Mouse (Mus musculus) lung, embryonic 14.5 days (tissue): ENCODE measurements at regions not wholly inside any gene's neighbourhood (a gene's known extent, or its start where the extent isn't known, plus 50 kb on each side); places are given as distances from the start of the nearest gene placed in this dataset.

Experiments used
- ATAC-seq: fragments of 200-750 bp; cut with Nextera tagmentation; 2 replicates; pipeline ENCODE4 v1.8.0; 2017; ENCODE audit warnings: mild to moderate bottlenecking, moderate TSS enrichment, moderate library complexity; ENCODE audit not compliant: insufficient read depth
- DNase-seq: peaks from one replicate; pipeline ENCODE4 v3.0.0-alpha.2; 2015
- H3K27ac ChIP-seq: fragments of 300-500 bp; sonication (generic); 2 replicates; pipeline ENCODE4 v1.5.1; 2014; ENCODE audit warnings: low read depth, mild to moderate bottlenecking, moderate library complexity
- H3K27me3 ChIP-seq: fragments of 300-500 bp; sonication (generic); 2 replicates; pipeline ENCODE4 v1.6.1; 2014; ENCODE audit warnings: low read length, control low read depth; ENCODE audit not compliant: insufficient read depth
- H3K36me3 ChIP-seq: fragments of 300-500 bp; sonication (generic); 2 replicates; pipeline ENCODE4 v1.6.1; 2014; ENCODE audit warnings: control low read depth; ENCODE audit not compliant: insufficient read depth
- H3K4me1 ChIP-seq: fragments of 300-500 bp; sonication (generic); 2 replicates; pipeline ENCODE4 v1.6.1; 2014; ENCODE audit warnings: antibody characterized with exemption, control low read depth; ENCODE audit not compliant: insufficient read depth
- H3K4me2 ChIP-seq: fragments of 300-500 bp; sonication (generic); 2 replicates; pipeline ENCODE4 v1.6.1; 2014; ENCODE audit warnings: mild to moderate bottlenecking
- H3K4me3 ChIP-seq: fragments of 300-500 bp; sonication (generic); 2 replicates; pipeline ENCODE4 v1.5.1; 2014; ENCODE audit warnings: low read depth, low read length
- H3K9ac ChIP-seq: fragments of 300-500 bp; sonication (generic); 2 replicates; pipeline ENCODE4 v1.6.1; 2014
- H3K9me3 ChIP-seq: fragments of 300-500 bp; sonication (generic); 2 replicates; pipeline ENCODE4 v1.6.1; 2016; ENCODE audit warnings: low read depth, low read length, control low read depth
- CTCF ChIP-seq: IDR thresholded peaks from 2 replicates; pipeline ENCODE4 v1.5.1; 2016; ENCODE audit warnings: antibody characterized with exemption, low read depth
- WGBS: fragments of 180-500 bp; shearing (Covaris S2); extraction: QIAGEN DNeasy Blood & Tissue Kit; methylation state at CpG from one replicate; pipeline ENCODE4 v1.1.7; 2014; 5-methylcytosine and 5-hydroxymethylcytosine counted together

DNA sequence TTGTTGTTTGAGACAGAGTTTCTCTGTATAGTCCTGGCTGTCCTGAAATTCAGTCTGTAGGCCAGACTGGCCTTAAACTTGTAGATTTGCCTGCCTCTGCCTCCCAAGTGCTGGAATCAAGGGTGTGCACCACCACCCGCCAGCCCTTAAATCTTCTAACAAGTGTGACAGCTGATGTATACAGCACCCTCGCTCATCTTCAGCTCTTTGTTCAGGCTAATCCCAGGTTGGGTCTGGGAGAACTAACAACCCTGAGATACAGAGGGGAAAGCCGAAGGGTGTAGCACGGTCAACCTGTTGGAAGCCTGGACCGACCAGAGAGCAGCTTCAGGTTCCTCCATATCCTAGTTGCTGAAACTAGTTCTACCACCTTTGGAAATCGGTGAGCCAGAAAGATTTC, 99.0 kb downstream of the Tmem30b start:
- no peak overlapping the region for H3K4me3 ChIP-seq
- WGBS: 85% methylated on average over 6 of the region's 6 CpGs
- H3K27me3 ChIP-seq: no peaks in the 10 kb centered on the region
- no peak overlapping the region for H3K4me2 ChIP-seq
- H3K36me3 ChIP-seq: no peaks in the 10 kb centered on the region
- no peaks in the 10 kb centered on the region; the same call in 1 of the 2 replicates for H3K9me3 ChIP-seq
- ATAC-seq: no peak
- H3K27ac ChIP-seq: no peak overlapping the region
- no peak for DNase-seq
- H3K4me1 ChIP-seq: no peaks in the 10 kb centered on the region
- no peak for TF ChIP-seq CTCF
- no peak overlapping the region for H3K9ac ChIP-seq

DNA sequence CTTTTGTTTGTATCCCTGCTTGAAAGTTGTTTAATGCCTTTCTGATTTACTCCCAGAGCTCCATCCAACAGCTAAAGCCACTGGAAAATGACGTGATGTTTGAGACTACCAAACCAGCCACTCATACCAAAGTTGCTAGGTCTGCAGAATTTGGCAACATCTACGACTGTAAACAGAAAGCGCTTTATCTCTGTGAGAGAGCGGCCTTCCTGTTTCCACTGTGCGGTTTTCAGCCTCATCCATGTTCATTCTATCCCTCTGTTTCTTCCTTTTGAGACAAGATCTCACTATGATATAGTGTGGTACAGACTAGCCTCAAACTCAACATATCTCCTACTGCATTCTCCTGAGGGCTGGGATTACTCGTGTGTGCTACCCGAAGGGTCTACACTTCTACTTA, 100.0 kb downstream of the Tmem30b start:
- no peaks in the 10 kb centered on the region for H3K4me1 ChIP-seq
- H3K9ac ChIP-seq: no peak overlapping the region
- ATAC-seq (no peak), DNase-seq (peak; percentile 11)
- H3K9me3 ChIP-seq: no peaks in the 10 kb centered on the region; the same call in 1 of the 2 replicates
- TF ChIP-seq CTCF: no peak
- H3K27me3 ChIP-seq: no peaks in the 10 kb centered on the region
- H3K36me3 ChIP-seq: no peaks in the 10 kb centered on the region
- H3K27ac ChIP-seq: no peak overlapping the region
- no peak overlapping the region for H3K4me3 ChIP-seq
- no peak overlapping the region for H3K4me2 ChIP-seq
- 75% methylated on average over 7 of the region's 7 CpGs for WGBS

DNA sequence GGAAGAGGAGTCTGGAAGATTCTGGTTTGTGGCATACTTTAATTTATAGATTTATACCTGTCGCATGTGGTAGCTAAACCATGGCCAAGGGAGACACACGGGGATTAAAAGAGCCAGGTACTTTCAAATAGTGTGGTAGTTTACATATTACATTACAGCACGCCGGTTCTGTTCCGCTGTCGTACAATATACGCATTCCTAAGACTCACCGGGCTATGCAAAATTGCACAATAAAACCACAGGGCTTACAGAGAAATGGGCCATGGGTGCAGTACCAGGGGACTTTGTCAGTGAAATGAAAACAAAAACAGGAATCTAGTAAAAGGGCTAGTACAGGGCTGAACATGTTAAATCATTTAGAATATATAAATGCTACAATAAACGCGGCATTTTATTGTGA, 100.6 kb downstream of the Tmem30b start:
- Histone ChIP-seq H3K4me3 (no peak overlapping the region), H3K9me3 (no peaks in the 10 kb centered on the region; the same call in 1 of the 2 replicates), H3K27me3 (no peaks in the 10 kb centered on the region), H3K4me1 (no peaks in the 10 kb centered on the region), H3K27ac (no peak overlapping the region), H3K36me3 (no peaks in the 10 kb centered on the region), H3K4me2 (no peak overlapping the region), H3K9ac (no peak overlapping the region)
- DNase-seq (no peak), ATAC-seq (no peak)
- WGBS: 80% methylated on average over 10 of the region's 10 CpGs
- no peak for TF ChIP-seq CTCF

GRCm38 (mm10) chr12:73445128-73445527, 101.1 kb downstream of the Tmem30b start:
- Histone ChIP-seq H3K36me3 (no peaks in the 10 kb centered on the region), H3K4me2 (no peak overlapping the region), H3K9me3 (no peaks in the 10 kb centered on the region; the same call in 1 of the 2 replicates), H3K27me3 (no peaks in the 10 kb centered on the region), H3K4me1 (no peaks in the 10 kb centered on the region), H3K4me3 (no peak overlapping the region), H3K27ac (no peak overlapping the region), H3K9ac (no peak overlapping the region)
- no peak for ATAC-seq
- 59% methylated on average over 10 of the region's 10 CpGs for WGBS
- no peak for TF ChIP-seq CTCF
- DNase-seq: no peak

GRCm38 (mm10) chr12:73441326-73441725, 104.9 kb downstream of the Tmem30b start:
- H3K4me2 ChIP-seq: no peak overlapping the region
- WGBS: 48% methylated on average over 1 of the region's 1 CpGs
- no peak for TF ChIP-seq CTCF
- H3K9ac ChIP-seq: no peak overlapping the region
- no peaks in the 10 kb centered on the region for H3K27me3 ChIP-seq
- no peak overlapping the region for H3K27ac ChIP-seq
- H3K4me1 ChIP-seq: no peaks in the 10 kb centered on the region
- ATAC-seq (no peak), DNase-seq (no peak)
- H3K36me3 ChIP-seq: no peaks in the 10 kb centered on the region
- no peaks in the 10 kb centered on the region for H3K9me3 ChIP-seq
- no peak overlapping the region for H3K4me3 ChIP-seq

GRCm38 (mm10) chr12:73434684-73435083, 111.5 kb downstream of the Tmem30b start:
- DNase-seq (peak; percentile 73), ATAC-seq (peak; percentile 69; the same call in 1 of the 2 replicates)
- Histone ChIP-seq H3K36me3 (no peaks in the 10 kb centered on the region), H3K9me3 (no peaks in the 10 kb centered on the region), H3K27ac (no peak overlapping the region), H3K27me3 (no peaks in the 10 kb centered on the region), H3K9ac (no peak overlapping the region), H3K4me1 (no peaks in the 10 kb centered on the region), H3K4me3 (no peak overlapping the region), H3K4me2 (no peak overlapping the region)
- 37% methylated on average over 10 of the region's 10 CpGs for WGBS
- TF ChIP-seq CTCF: no peak

DNA sequence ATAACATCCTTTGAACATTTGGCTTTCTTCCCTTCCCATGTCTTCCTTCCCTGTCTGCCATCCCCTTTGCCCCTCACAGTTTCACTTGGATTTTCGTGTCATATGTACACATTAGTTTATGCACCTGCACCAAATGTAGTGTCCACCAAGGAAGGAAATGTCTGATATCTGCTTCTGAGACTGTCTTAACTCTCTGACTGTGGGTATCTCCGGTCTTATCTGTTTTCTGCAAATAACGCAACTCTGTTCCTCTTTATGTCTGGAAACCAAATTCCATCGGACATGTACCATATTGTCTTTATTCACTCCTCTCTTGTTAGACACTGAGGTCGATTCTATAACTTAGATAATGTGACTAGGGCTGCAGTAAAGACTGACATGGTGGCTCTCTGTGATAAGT, 113.6 kb downstream of the Tmem30b start:
- no peak for TF ChIP-seq CTCF
- Histone ChIP-seq H3K9me3 (no peaks in the 10 kb centered on the region), H3K27ac (no peak overlapping the region), H3K27me3 (no peaks in the 10 kb centered on the region), H3K9ac (no peak overlapping the region), H3K4me3 (no peak overlapping the region), H3K36me3 (no peaks in the 10 kb centered on the region), H3K4me2 (no peak overlapping the region), H3K4me1 (no peaks in the 10 kb centered on the region)
- DNase-seq (no peak), ATAC-seq (no peak)
- WGBS: 71% methylated on average over 5 of the region's 5 CpGs

DNA sequence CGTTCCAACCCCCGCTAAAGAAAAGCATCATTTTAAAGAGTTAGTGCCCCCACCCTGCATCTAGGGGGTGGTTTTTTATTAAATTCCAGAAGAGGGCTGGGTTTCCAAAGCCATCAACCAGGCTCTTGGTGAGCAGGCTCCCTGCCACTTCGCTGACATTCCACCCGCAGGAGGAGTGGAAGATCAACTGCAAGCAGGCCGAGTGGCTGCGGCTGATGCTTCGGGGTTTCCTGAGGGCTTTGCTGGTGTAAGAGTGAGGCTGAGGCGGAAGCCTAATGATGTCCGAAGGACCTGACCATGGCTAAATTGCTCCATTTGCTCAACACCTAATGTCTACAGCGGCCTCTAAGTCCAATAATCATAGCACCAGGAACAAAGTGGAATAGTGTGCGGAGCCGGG, 118.0 kb downstream of the Tmem30b start:
- no peak for TF ChIP-seq CTCF
- ATAC-seq: no peak
- no peak overlapping the region for H3K9ac ChIP-seq
- 53% methylated on average over 12 of the region's 12 CpGs for WGBS
- no peak overlapping the region for H3K4me3 ChIP-seq
- no peak overlapping the region for H3K27ac ChIP-seq
- no peaks in the 10 kb centered on the region for H3K9me3 ChIP-seq
- DNase-seq: no peak
- H3K4me2 ChIP-seq: peak overlapping the region; percentile 32; the same call in 1 of the 2 replicates
- H3K4me1 ChIP-seq: no peaks in the 10 kb centered on the region
- H3K27me3 ChIP-seq: no peaks in the 10 kb centered on the region
- H3K36me3 ChIP-seq: no peaks in the 10 kb centered on the region
